Mouse (Mus musculus) embryonic facial prominence, embryonic 10.5 days (tissue): Measurements from ENCODE around the gene Map4k4. TPM values are rescaled to one million over a fixed set of nuclear protein-coding genes. Genes with fewer than 3 reads are reported as not detected.

Source experiments
- DNase-seq: peaks from one replicate; pipeline ENCODE4 v3.0.0-alpha.2; 2017; ENCODE audit warnings: low spot score
- H3K27ac ChIP-seq: fragments of 300-500 bp; sonication (generic); replicated peaks from 2 replicates; pipeline ENCODE4 v1.5.1; 2016; ENCODE audit warnings: mild to moderate bottlenecking
- H3K27me3 ChIP-seq: fragments of 300-500 bp; sonication (generic); replicated peaks from 2 replicates; pipeline ENCODE4 v1.6.1; 2016; ENCODE audit warnings: low read depth, mild to moderate bottlenecking; ENCODE audit not compliant: poor library complexity, severe bottlenecking
- H3K36me3 ChIP-seq: fragments of 300-500 bp; sonication (generic); replicated peaks from 2 replicates; pipeline ENCODE4 v1.6.1; 2016; ENCODE audit warnings: mild to moderate bottlenecking, moderate library complexity
- H3K4me1 ChIP-seq: fragments of 300-500 bp; sonication (generic); 2 replicates; pipeline ENCODE4 v1.6.1; 2016
- H3K4me3 ChIP-seq: fragments of 300-500 bp; sonication (generic); 2 replicates; pipeline ENCODE4 v1.5.1; 2016; ENCODE audit warnings: mild to moderate bottlenecking, moderate library complexity
- H3K9me3 ChIP-seq: fragments of 300-500 bp; sonication (generic); 2 replicates; pipeline ENCODE4 v1.6.1; 2016; ENCODE audit warnings: mild to moderate bottlenecking
- WGBS: fragments of 180-500 bp; shearing (Covaris S2); methylation state at CpG from one replicate; pipeline ENCODE4 v1.1.7; 2016; 5-methylcytosine and 5-hydroxymethylcytosine counted together
- polyA plus RNA-seq: library from polyadenylated mRNA; unstranded; fragments of >200 nt; fragmentation: Nextera tagmentation; extraction: Ambion mirVana; gene quantifications from 2 replicates; pipeline ENCODE4 v1.2.1, GENCODE M21; 2016

Map4k4 gene
- polyA plus RNA-seq, 1 experiment from 2014 or later: 41.4 TPM

- H3K4me3 ChIP-seq: no peak overlapping the region
- WGBS: 90% methylated on average over 12 of the region's 12 CpGs
- no peaks in the 10 kb centered on the region for H3K4me1 ChIP-seq
- H3K36me3 ChIP-seq: peaks cover 59% of the 10 kb centered on the region
- H3K9me3 ChIP-seq: no peaks in the 10 kb centered on the region
- H3K27ac ChIP-seq: no peak overlapping the region
- no peak for DNase-seq
- H3K27me3 ChIP-seq: no peaks in the 10 kb centered on the region
These were observed 127.7 kb downstream of the Map4k4 start for GRCm38 (mm10) chr1:40028207-40028998.

- Histone ChIP-seq H3K27me3 (no peaks in the 10 kb centered on the region), H3K4me3 (no peak overlapping the region), H3K9me3 (no peaks in the 10 kb centered on the region), H3K27ac (no peak overlapping the region), H3K4me1 (peaks cover 3% of the 10 kb centered on the region; the same call in 1 of the 2 replicates), H3K36me3 (peaks cover 47% of the 10 kb centered on the region)
- WGBS: 93% methylated on average over 5 of the region's 5 CpGs
- no peak for DNase-seq
These were observed 128.9 kb downstream of the Map4k4 start for GRCm38 (mm10) chr1:40029597-40029996.

DNA sequence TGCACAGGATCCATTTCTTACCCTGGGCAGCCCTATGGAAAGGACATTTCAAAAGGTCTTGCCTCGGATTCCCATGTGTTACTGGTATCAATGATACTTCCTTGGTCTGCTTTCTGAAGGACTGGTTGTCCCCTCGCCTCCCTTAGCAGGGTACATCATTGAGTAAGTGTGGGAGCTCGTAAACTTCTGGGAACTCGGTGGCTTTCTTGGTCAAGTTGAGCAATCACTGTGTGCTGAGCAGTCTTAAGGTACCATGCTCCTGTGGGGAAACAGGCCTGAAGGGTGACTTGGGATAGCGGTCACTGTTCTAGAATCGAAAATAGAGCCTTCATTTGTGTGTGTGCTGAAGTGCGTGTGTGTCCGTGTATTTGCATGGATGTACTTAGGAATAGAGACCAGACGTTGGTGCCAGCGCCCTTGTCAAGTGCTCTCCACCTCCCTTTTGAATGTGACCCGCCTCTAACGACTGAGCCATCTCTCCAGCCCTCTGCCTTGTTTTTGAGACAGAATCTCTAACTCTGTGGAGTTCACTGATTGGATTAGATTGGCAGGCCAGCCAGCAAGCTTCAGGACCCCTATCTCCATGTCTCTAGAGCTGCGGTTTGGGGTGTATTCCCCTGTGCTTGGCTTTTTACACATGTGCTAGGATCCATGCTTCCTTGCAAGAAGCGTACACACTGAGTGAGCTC lies 129.7 kb downstream of the Map4k4 start:
- no peak for DNase-seq
- H3K4me1 ChIP-seq: peaks cover 3% of the 10 kb centered on the region; the same call in 1 of the 2 replicates
- H3K36me3 ChIP-seq: peaks cover 38% of the 10 kb centered on the region
- H3K27ac ChIP-seq: no peak overlapping the region
- 89% methylated on average over 14 of the region's 14 CpGs for WGBS
- H3K4me3 ChIP-seq: no peak overlapping the region
- no peaks in the 10 kb centered on the region for H3K9me3 ChIP-seq
- no peaks in the 10 kb centered on the region for H3K27me3 ChIP-seq

GRCm38 (mm10) chr1:40030976-40031356 lies 130.3 kb downstream of the Map4k4 start:
- WGBS: 91% methylated on average over 8 of the region's 8 CpGs

GRCm38 (mm10) chr1:40031626-40032025 lies 130.9 kb downstream of the Map4k4 start:
- H3K27ac ChIP-seq: no peak overlapping the region
- H3K4me3 ChIP-seq: no peak overlapping the region
- peaks cover 3% of the 10 kb centered on the region; the same call in 1 of the 2 replicates for H3K4me1 ChIP-seq
- H3K36me3 ChIP-seq: peaks cover 26% of the 10 kb centered on the region
- DNase-seq: no peak
- WGBS: 92% methylated on average over 2 of the region's 2 CpGs
- no peaks in the 10 kb centered on the region for H3K27me3 ChIP-seq
- no peaks in the 10 kb centered on the region for H3K9me3 ChIP-seq

More at GRCm38 (mm10) chr1:40030976-40031356, 130.3 kb downstream of the Map4k4 start:
- no peak for DNase-seq
- no peaks in the 10 kb centered on the region for H3K27me3 ChIP-seq
- peaks cover 3% of the 10 kb centered on the region; the same call in 1 of the 2 replicates for H3K4me1 ChIP-seq
- no peak overlapping the region for H3K27ac ChIP-seq
- no peaks in the 10 kb centered on the region for H3K9me3 ChIP-seq
- H3K36me3 ChIP-seq: peaks cover 33% of the 10 kb centered on the region
- H3K4me3 ChIP-seq: no peak overlapping the region

GRCm38 (mm10) chr1:40033315-40033714 lies 132.6 kb downstream of the Map4k4 start:
- Histone ChIP-seq H3K27ac (no peak overlapping the region), H3K36me3 (peaks cover 10% of the 10 kb centered on the region), H3K4me3 (no peak overlapping the region), H3K9me3 (no peaks in the 10 kb centered on the region), H3K4me1 (peaks cover 3% of the 10 kb centered on the region; the same call in 1 of the 2 replicates), H3K27me3 (no peaks in the 10 kb centered on the region)
- 88% methylated on average over 4 of the region's 4 CpGs for WGBS
- DNase-seq: no peak

DNA sequence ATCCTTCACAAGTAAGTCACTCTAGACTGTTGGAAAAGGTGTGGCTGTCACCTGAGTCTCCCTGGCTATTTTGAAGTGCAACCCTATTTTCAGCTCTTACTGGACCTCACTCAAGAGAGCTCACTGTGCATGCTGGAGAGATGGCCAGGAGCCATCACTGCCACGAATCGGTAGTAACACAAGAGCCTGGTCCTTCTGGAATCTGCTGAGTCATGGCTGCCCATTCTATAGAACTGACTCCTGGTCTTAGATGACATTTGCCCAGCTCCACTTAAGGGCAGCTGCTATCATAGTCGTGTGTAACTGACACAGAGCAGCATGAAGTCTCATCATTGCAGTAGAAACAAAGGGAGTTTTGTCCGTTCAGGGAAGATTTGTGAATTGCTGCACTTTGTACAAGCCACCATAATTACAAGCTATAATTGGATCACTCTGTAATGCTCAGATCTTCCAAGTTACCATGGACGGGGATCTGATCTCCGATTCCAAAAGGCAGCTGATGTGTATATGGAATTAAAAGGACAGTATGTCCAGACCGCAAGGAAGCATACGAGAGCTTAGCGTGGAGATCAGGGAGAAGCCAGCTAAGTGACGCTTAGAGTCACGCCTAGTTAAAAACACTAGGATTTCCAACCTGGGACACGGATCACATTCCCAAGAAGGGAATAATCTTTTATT lies 133.2 kb downstream of the Map4k4 start:
- WGBS: 67% methylated on average over 12 of the region's 12 CpGs
- Histone ChIP-seq H3K4me3 (no peak overlapping the region), H3K9me3 (no peaks in the 10 kb centered on the region), H3K36me3 (peaks cover 6% of the 10 kb centered on the region; the same call in 1 of the 2 replicates), H3K27ac (no peak overlapping the region), H3K27me3 (no peaks in the 10 kb centered on the region), H3K4me1 (peaks cover 3% of the 10 kb centered on the region; the same call in 1 of the 2 replicates)
- no peak for DNase-seq

GRCm38 (mm10) chr1:40037831-40038230 lies 137.1 kb downstream of the Map4k4 start:
- Histone ChIP-seq H3K27ac (no peak overlapping the region), H3K9me3 (no peaks in the 10 kb centered on the region), H3K36me3 (no peaks in the 10 kb centered on the region), H3K4me3 (no peak overlapping the region), H3K27me3 (no peaks in the 10 kb centered on the region), H3K4me1 (peaks cover 3% of the 10 kb centered on the region; the same call in 1 of the 2 replicates)
- WGBS: 92% methylated on average over 6 of the region's 6 CpGs
- no peak for DNase-seq

- H3K27ac ChIP-seq: no peak overlapping the region
- no peak for DNase-seq
- H3K9me3 ChIP-seq: no peaks in the 10 kb centered on the region
- WGBS: 83% methylated on average over 6 of the region's 6 CpGs
- H3K36me3 ChIP-seq: no peaks in the 10 kb centered on the region
- no peaks in the 10 kb centered on the region for H3K27me3 ChIP-seq
- H3K4me1 ChIP-seq: 0 out of 2 replicates have a peak, but pooled peaks cover 3% of the 10 kb centered on the region
- no peak overlapping the region for H3K4me3 ChIP-seq
These were observed 145.0 kb downstream of the Map4k4 start for GRCm38 (mm10) chr1:40045686-40046085.

GRCm38 (mm10) chr1:40046600-40046999 lies 145.9 kb downstream of the Map4k4 start:
- H3K4me1 ChIP-seq: 0 out of 2 replicates have a peak, but pooled peaks cover 3% of the 10 kb centered on the region
- no peak overlapping the region for H3K4me3 ChIP-seq
- no peaks in the 10 kb centered on the region for H3K36me3 ChIP-seq
- no peak overlapping the region for H3K27ac ChIP-seq
- DNase-seq: no peak
- H3K9me3 ChIP-seq: no peaks in the 10 kb centered on the region
- H3K27me3 ChIP-seq: no peaks in the 10 kb centered on the region
- 88% methylated on average over 5 of the region's 5 CpGs for WGBS

DNA sequence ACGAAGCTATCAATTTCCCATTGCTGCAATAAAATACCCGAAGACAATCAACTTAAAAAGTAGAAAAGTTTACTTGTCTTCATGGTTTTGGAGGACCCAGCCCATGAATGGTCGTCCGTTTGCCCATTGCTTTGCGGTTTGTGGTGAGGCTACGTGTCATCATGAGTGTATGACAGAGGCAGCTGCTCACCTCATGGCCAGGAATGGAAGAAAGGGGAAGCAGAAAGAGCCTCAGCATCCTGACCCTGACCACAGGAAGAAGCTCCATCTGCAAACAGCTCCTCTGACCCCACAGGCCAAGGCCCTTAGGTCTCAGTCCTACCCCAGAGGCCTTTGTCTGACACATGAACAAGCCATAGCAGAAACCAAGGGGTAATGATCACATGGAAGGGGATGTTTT lies 150.4 kb downstream of the Map4k4 start:
- no peak for DNase-seq
- WGBS: 93% methylated on average over 6 of the region's 6 CpGs
- Histone ChIP-seq H3K27me3 (0 out of 2 replicates have a peak, but pooled peaks cover 4% of the 10 kb centered on the region), H3K36me3 (no peaks in the 10 kb centered on the region), H3K4me1 (peaks cover 9% of the 10 kb centered on the region; the same call in 1 of the 2 replicates), H3K4me3 (no peak overlapping the region), H3K27ac (no peak overlapping the region), H3K9me3 (no peaks in the 10 kb centered on the region)

DNA sequence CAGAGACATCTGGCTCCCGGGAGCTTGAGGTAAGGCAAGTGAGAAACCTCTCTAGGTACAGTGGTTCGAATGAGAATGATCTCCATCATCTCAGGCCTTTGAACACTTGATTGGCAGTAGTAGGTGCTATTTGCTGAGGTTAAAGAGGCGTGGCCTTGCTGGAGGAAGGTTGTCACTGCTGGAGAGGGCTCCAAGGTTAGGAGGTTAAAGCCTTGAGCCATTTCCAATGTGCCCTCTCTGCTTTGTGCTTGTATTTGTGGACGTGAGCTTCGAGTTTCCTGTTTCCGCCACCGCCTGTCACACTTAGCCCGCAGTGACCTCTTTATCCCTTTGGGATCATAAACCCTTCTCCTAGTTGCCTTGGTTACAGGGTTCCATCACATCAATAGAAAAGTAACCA lies 151.4 kb downstream of the Map4k4 start:
- Histone ChIP-seq H3K4me3 (no peak overlapping the region), H3K36me3 (no peaks in the 10 kb centered on the region), H3K9me3 (no peaks in the 10 kb centered on the region), H3K27ac (no peak overlapping the region), H3K27me3 (0 out of 2 replicates have a peak, but pooled peaks cover 4% of the 10 kb centered on the region), H3K4me1 (peaks cover 8% of the 10 kb centered on the region)
- 54% methylated on average over 8 of the region's 8 CpGs for WGBS
- DNase-seq: no peak
